Mouse (Mus musculus) adrenal gland, adult 18-20 months (tissue): ENCODE measurements around the gene Ssxb1. TPM values are rescaled to one million over a fixed set of nuclear protein-coding genes. Genes with fewer than 3 reads are reported as not detected.
"Not testable (repeated sequence)": the region's sequence is repeated elsewhere in the genome, so short reads cannot be mapped to it uniquely, and the experiment has no call there.

Experiments used
- DNase-seq, 2 experiments: peaks; one replicate each; pipeline ENCODE4 v3.0.0; 2021 to 2022; ENCODE audit warnings: low spot score in 2 of 2
- long read RNA-seq, 2 experiments: library from polyadenylated mRNA; stranded (forward); transcript quantifications; one replicate each; pipeline ENCODE4 v2.0.0; 2021
- total RNA-seq, 2 experiments: library from RNA; stranded (reverse); gene quantifications; 1 replicate in 1 of 2; 2 replicates in 1 of 2; pipeline ENCODE4 v1.2.3; 2021

Ssxb1 gene
- total RNA-seq = not detected
- long read RNA-seq, experiment 1 = 0 reads
- long read RNA-seq, experiment 2 = 0 reads

- not testable (repeated sequence) for DNase-seq
These were observed at the start of gene Ssxb1 for GRCm38 (mm10) chrX:8413005-8413404. Ssxb1 (plus strand) TSS chrX:8413305.

DNA sequence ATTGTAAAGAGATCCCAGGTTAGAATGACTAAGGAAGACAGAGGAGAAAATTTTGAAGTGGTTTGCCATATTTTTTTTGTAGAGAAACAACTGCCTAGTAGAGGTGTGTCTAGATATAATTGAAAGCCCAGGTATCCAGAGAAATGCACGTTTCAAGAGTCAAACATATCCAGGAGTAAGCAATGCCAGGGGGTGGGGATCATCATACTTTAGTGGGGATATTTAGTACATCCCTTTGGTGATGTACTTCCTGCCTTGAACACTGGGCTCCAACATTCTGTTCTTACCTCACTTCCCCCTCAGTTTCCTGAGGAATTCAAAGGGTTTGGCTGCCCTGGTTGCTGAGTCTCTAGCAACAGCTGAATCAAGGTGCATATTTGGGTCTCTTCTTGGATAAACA lies 46.4 kb upstream of the Ssxb1 start, which contains the start of gene Ssxb9:
TSS of gene Ssxb9 (plus strand) at position 301 of the 400 bp plus-strand sequence.
- DNase-seq = not testable (repeated sequence)

GRCm38 (mm10) chrX:8461626-8462025 lies 48.5 kb downstream of the Ssxb1 start, which contains the start of gene Ssxb2:
Ssxb2 (minus strand) TSS chrX:8461726.
- DNase-seq = not testable (repeated sequence)

Other genes with a start within 250 kb of the Ssxb1 start
- gene Tbc1d25, start 237.1 kb upstream of the Ssxb1 start, total RNA-seq = 1 to 10 TPM; 8.2 to 9.4 TPM
- 10 to 100 TPM; 44.2 to 76.5 TPM for gene Ebp, start 219.8 kb upstream of the Ssxb1 start, total RNA-seq
- gene Porcn, start 206.8 kb upstream of the Ssxb1 start, total RNA-seq = 1 to 10 TPM; 8.6 to 9.2 TPM
- 10 to 100 TPM; 22.9 to 26.6 TPM for gene Ftsj1, start 160.9 kb upstream of the Ssxb1 start, total RNA-seq
- gene Slc38a5, start 142.2 kb upstream of the Ssxb1 start, total RNA-seq = under 1 TPM in 1 of 2 experiments, not detected in 1; 0.32 TPM
- not detected for gene Ssxb10, start 85.9 kb upstream of the Ssxb1 start, total RNA-seq
- gene Ssxb9, start 46.3 kb upstream of the Ssxb1 start, total RNA-seq = not detected
- not detected for gene Ssxb2, start 48.4 kb downstream of the Ssxb1 start, total RNA-seq
- not detected for gene Gm14459, start 111.6 kb downstream of the Ssxb1 start, total RNA-seq
- not detected for gene Ssxb6, start 134.9 kb downstream of the Ssxb1 start, total RNA-seq
- not detected for gene Ssxb3, start 178.5 kb downstream of the Ssxb1 start, total RNA-seq